Mouse (Mus musculus): ENCODE measurements around the gene Tepsin. TPM values are rescaled to one million over a fixed set of nuclear protein-coding genes. Genes with fewer than 3 reads are reported as not detected.

The Tepsin gene
- polyA plus RNA-seq (2015; fragmentation: Nextera tagmentation; extraction: Ambion mirVana): 16.6 and 21.7 TPM in 2 replicates

DNA sequence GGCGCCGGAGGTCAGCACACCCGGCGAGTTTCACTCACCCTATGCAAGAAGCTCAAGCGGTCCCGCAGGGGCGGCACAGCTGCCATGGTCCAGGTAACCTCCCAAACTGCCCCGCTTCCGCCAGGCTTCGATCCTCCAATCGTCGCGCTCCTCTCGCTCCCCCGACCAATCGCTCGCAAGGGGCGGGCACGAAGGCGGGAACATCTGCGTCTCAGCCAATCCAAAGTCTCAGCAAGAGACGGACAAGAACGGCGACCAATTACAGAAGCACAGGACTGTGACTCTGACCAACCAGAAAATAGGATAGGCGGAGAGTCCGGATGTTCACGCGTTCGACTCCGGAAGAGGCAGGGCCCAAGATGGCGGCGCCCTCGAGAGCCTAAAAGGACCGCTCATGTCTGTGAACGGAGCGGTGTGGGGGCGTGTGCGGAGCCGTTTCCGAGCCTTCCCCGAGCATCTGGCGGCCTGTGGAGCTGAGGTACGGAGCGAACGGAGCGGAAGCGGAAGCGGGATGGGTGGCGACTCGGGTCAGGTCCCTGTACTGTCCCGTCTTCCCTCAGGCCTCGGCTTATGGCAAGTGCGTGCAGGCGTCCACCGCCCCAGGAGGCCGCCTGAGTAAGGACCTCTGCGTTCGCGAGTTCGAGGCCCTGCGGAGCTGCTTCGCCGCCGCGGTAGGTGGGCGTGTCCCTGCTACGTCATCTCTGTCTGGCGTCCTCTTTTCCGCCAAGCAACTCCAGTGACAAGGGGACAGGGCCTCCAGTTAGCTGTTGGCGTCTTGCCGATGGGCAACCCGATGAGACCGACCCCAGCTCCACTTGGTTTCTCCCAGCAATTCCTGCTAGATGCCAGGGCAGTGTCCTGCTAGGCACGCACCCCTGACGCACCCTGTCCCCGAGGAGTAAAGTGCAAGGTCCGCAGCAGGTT lies at the start of gene Tepsin, which contains the start of gene Ndufaf8:
TSS of gene Tepsin (minus strand) at position 144 of the 924 bp plus-strand sequence.
TSS of gene Ndufaf8 (plus strand) at position 341 of the 924 bp plus-strand sequence.
- Histone ChIP-seq H3K4me1 (replicated peaks; ENCODE audit: control insufficient read depth, insufficient read depth, low read length) (peaks cover 20% of the 10 kb centered on the region), H3K4me2 (ENCODE audit: low read length) (peak within 1 kb of the TSS; percentile 93), H3K4me3 (replicated peaks; ENCODE audit: low read length) (peak within 1 kb of the TSS; percentile 91), H3K36me3 (ENCODE audit: control insufficient read depth, insufficient read depth) (no peaks in the 10 kb centered on the region; the same call in 1 of the 2 replicates), H3K27me3 (replicated peaks; ENCODE audit: control insufficient read depth, insufficient read depth, low read length) (no peaks in the 10 kb centered on the region), H3K27ac (ENCODE audit: low read length) (peak within 1 kb of the TSS; percentile 94), H3K9me3 (ENCODE audit: control insufficient read depth, low read length) (no peaks in the 10 kb centered on the region), H3K9ac (replicated peaks; ENCODE audit: low read depth, low read length) (peak within 1 kb of the TSS; percentile 85)
- WGBS: under 1% methylated on average over 77 of the region's 77 CpGs
- peak; percentile 98 for ATAC-seq

DNA sequence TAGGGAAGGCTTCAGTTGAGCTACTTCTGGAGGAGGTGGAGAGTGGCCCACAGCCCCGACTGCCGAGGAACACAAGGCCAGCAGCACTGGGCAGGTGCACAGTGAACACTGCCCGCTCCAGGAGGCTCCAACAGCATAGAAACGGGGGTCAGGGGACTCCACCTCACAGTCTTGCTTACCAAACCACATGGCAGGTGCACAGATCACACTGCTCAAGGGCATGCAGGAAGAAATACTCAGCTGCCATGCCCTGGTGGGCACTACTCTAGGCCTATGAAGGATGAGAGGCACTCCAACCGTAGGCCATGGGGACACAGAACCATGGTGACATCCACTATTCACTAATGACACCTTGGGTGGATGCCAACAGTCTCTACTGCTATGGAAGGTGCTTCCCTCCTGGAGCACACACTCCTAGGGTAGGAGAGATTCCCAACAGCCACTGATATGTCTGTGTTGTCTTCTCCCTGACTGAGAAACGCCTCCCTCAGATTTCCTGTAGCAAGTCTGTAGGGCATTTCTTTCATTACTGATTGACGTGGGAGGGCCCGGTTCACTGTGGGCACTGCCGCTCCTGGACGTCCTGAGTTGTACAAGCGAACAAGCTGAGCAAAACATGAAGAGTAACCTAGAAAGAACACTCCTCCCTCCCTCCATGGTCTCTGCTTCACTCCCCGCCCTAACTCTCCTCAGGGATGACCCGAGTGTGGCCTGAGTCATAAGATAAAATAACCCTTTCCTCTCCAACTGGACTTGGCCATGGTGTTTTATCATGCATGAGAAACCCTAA lies 45.4 kb upstream of the Tepsin start:
- no peak overlapping the region for H3K4me3 ChIP-seq (replicated peaks; ENCODE audit: low read length)
- H3K27ac ChIP-seq (ENCODE audit: low read length): no peak overlapping the region
- H3K36me3 ChIP-seq (ENCODE audit: control insufficient read depth, insufficient read depth): no peaks in the 10 kb centered on the region
- no peak for ATAC-seq
- H3K4me2 ChIP-seq (ENCODE audit: low read length): no peak overlapping the region
- H3K9ac ChIP-seq (replicated peaks; ENCODE audit: low read depth, low read length): no peak overlapping the region
- H3K4me1 ChIP-seq (replicated peaks; ENCODE audit: control insufficient read depth, insufficient read depth, low read length): peaks cover 1% of the 10 kb centered on the region
- no peaks in the 10 kb centered on the region for H3K9me3 ChIP-seq (ENCODE audit: control insufficient read depth, low read length)
- no peaks in the 10 kb centered on the region for H3K27me3 ChIP-seq (replicated peaks; ENCODE audit: control insufficient read depth, insufficient read depth, low read length)
- 75% methylated on average over 13 of the region's 13 CpGs for WGBS

DNA sequence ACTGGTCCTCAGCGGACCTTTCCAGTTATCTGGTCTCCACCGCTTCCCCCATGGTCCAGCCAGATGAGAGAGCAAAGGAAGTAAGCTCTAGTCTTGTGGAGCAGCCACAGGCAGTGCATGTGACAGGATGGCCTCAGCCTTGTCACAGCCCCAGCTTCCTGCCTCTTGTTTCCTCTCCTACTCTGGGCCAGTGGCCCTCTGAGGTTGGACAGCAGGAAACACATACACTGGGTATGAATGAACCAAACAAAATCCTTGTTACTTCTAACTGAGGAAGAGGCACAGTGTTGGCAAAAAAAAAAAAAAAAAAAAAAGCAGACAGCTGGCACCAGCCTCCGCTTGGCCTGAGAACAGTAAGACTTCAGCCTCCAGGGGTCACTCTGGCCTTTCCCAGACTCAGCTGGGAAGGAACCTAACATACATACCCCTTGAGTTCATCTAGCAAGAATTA lies 44.1 kb upstream of the Tepsin start:
- ATAC-seq: no peak

GRCm38 (mm10) chr11:120140255-120140654 lies 41.7 kb upstream of the Tepsin start:
- WGBS: 72% methylated on average over 6 of the region's 6 CpGs
- H3K4me2 ChIP-seq (ENCODE audit: low read length): no peak overlapping the region
- H3K27me3 ChIP-seq (replicated peaks; ENCODE audit: control insufficient read depth, insufficient read depth, low read length): no peaks in the 10 kb centered on the region
- no peak overlapping the region for H3K4me3 ChIP-seq (replicated peaks; ENCODE audit: low read length)
- no peak overlapping the region for H3K9ac ChIP-seq (replicated peaks; ENCODE audit: low read depth, low read length)
- H3K4me1 ChIP-seq (replicated peaks; ENCODE audit: control insufficient read depth, insufficient read depth, low read length): peaks cover 8% of the 10 kb centered on the region
- no peaks in the 10 kb centered on the region for H3K36me3 ChIP-seq (ENCODE audit: control insufficient read depth, insufficient read depth)
- H3K9me3 ChIP-seq (ENCODE audit: control insufficient read depth, low read length): no peaks in the 10 kb centered on the region
- no peak for ATAC-seq
- no peak overlapping the region for H3K27ac ChIP-seq (ENCODE audit: low read length)

More for the DNA sequence above, 44.1 kb upstream of the Tepsin start:
- 79% methylated on average over 3 of the region's 3 CpGs for WGBS
- Histone ChIP-seq H3K4me1 (replicated peaks; ENCODE audit: control insufficient read depth, insufficient read depth, low read length) (peaks cover 2% of the 10 kb centered on the region), H3K9ac (replicated peaks; ENCODE audit: low read depth, low read length) (no peak overlapping the region), H3K36me3 (ENCODE audit: control insufficient read depth, insufficient read depth) (no peaks in the 10 kb centered on the region), H3K27me3 (replicated peaks; ENCODE audit: control insufficient read depth, insufficient read depth, low read length) (no peaks in the 10 kb centered on the region), H3K9me3 (ENCODE audit: control insufficient read depth, low read length) (no peaks in the 10 kb centered on the region), H3K4me3 (replicated peaks; ENCODE audit: low read length) (no peak overlapping the region), H3K4me2 (ENCODE audit: low read length) (no peak overlapping the region), H3K27ac (ENCODE audit: low read length) (no peak overlapping the region)

DNA sequence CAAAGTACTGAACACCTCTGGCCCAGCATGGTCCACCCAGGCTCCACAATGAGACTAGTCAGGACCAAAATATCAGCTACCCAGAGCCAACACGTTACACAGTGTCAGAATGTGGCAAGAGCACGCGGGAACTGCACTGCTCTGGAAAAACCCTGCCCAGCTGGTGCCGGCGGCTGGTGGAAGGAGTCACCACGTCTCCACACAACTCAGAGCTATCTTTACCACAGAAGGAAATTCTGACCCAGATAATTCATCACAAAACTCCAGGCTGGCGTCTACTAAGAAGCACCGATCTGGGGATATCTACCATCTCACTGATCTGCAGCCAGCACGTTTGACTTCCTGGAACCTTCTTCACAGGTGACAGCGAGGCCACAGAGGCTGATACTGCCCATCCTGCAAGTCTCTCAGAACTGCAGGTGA lies 40.8 kb upstream of the Tepsin start:
- Histone ChIP-seq H3K4me1 (replicated peaks; ENCODE audit: control insufficient read depth, insufficient read depth, low read length) (peaks cover 8% of the 10 kb centered on the region), H3K27ac (ENCODE audit: low read length) (no peak overlapping the region), H3K9me3 (ENCODE audit: control insufficient read depth, low read length) (no peaks in the 10 kb centered on the region), H3K36me3 (ENCODE audit: control insufficient read depth, insufficient read depth) (no peaks in the 10 kb centered on the region), H3K27me3 (replicated peaks; ENCODE audit: control insufficient read depth, insufficient read depth, low read length) (no peaks in the 10 kb centered on the region), H3K9ac (replicated peaks; ENCODE audit: low read depth, low read length) (no peak overlapping the region), H3K4me3 (replicated peaks; ENCODE audit: low read length) (no peak overlapping the region), H3K4me2 (ENCODE audit: low read length) (no peak overlapping the region)
- WGBS: 90% methylated on average over 10 of the region's 10 CpGs
- ATAC-seq: no peak

DNA sequence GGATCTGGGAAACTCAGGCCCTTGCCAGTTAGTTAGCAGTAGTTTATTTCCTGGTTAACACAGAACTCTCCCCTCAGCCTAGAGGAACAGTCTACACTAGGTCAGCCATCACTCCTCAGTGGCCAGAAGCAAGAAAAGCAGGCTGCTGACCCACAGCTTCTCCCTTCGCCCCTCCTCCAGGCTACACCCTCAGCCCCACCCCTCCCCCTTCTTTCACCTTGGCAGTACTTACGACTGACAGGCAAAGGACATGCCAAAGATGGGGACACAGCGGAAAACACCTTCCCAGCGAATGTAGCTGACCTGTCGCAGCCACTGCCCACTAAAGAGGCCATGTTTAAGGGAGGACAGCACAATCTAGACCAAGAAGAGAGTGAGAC lies 39.1 kb upstream of the Tepsin start:
- Histone ChIP-seq H3K4me2 (ENCODE audit: low read length) (no peak overlapping the region), H3K27ac (ENCODE audit: low read length) (no peak overlapping the region), H3K9ac (replicated peaks; ENCODE audit: low read depth, low read length) (no peak overlapping the region), H3K9me3 (ENCODE audit: control insufficient read depth, low read length) (no peaks in the 10 kb centered on the region), H3K36me3 (ENCODE audit: control insufficient read depth, insufficient read depth) (no peaks in the 10 kb centered on the region), H3K4me3 (replicated peaks; ENCODE audit: low read length) (no peak overlapping the region), H3K27me3 (replicated peaks; ENCODE audit: control insufficient read depth, insufficient read depth, low read length) (no peaks in the 10 kb centered on the region), H3K4me1 (replicated peaks; ENCODE audit: control insufficient read depth, insufficient read depth, low read length) (peaks cover 8% of the 10 kb centered on the region)
- WGBS: 57% methylated on average over 5 of the region's 5 CpGs
- ATAC-seq: peak; percentile 33; the same call in 1 of the 2 replicates

- Histone ChIP-seq H3K4me2 (ENCODE audit: low read length) (no peak overlapping the region), H3K4me1 (replicated peaks; ENCODE audit: control insufficient read depth, insufficient read depth, low read length) (peaks cover 8% of the 10 kb centered on the region), H3K4me3 (replicated peaks; ENCODE audit: low read length) (no peak overlapping the region), H3K9ac (replicated peaks; ENCODE audit: low read depth, low read length) (no peak overlapping the region), H3K27me3 (replicated peaks; ENCODE audit: control insufficient read depth, insufficient read depth, low read length) (no peaks in the 10 kb centered on the region), H3K9me3 (ENCODE audit: control insufficient read depth, low read length) (no peaks in the 10 kb centered on the region), H3K27ac (ENCODE audit: low read length) (no peak overlapping the region), H3K36me3 (ENCODE audit: control insufficient read depth, insufficient read depth) (no peaks in the 10 kb centered on the region)
- WGBS: 55% methylated on average over 23 of the region's 23 CpGs
- ATAC-seq: peak; percentile 64
These were observed 38.5 kb upstream of the Tepsin start for GRCm38 (mm10) chr11:120136796-120137624.

DNA sequence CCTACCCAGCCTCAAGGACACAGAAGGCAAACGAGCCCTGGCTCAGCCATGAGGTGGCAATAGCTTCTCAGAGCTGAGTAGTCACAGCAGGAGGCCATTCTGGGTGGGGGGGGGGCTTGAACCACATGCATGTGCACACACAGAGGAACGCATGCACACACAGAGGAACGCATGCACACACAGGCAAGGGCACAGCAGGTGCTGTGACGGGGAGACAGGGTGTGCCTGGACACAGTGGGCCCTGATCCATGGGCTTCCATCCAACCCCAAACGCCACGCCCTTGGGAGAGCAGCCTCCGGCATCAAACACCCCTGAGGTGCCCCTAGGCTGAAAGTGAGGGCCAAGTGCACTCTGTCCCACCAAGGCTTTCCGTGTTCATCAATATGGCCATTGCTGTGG lies 37.7 kb upstream of the Tepsin start:
- no peak overlapping the region for H3K4me2 ChIP-seq (ENCODE audit: low read length)
- WGBS: 87% methylated on average over 8 of the region's 8 CpGs
- H3K4me1 ChIP-seq (replicated peaks; ENCODE audit: control insufficient read depth, insufficient read depth, low read length): peaks cover 8% of the 10 kb centered on the region
- ATAC-seq: no peak
- H3K9me3 ChIP-seq (ENCODE audit: control insufficient read depth, low read length): no peaks in the 10 kb centered on the region
- no peak overlapping the region for H3K27ac ChIP-seq (ENCODE audit: low read length)
- H3K4me3 ChIP-seq (replicated peaks; ENCODE audit: low read length): no peak overlapping the region
- no peaks in the 10 kb centered on the region for H3K27me3 ChIP-seq (replicated peaks; ENCODE audit: control insufficient read depth, insufficient read depth, low read length)
- no peaks in the 10 kb centered on the region for H3K36me3 ChIP-seq (ENCODE audit: control insufficient read depth, insufficient read depth)
- H3K9ac ChIP-seq (replicated peaks; ENCODE audit: low read depth, low read length): no peak overlapping the region

Measured in forebrain, embryonic 16.5 days (tissue).